Mouse (Mus musculus) small intestine, adult 2 months (tissue): ENCODE results near the gene Dedd2.

ENCODE experiments used
- CTCF ChIP-seq: fragments of 200-500 bp; IDR thresholded peaks from 2 replicates; pipeline ENCODE4 v1.5.1; 2012; ENCODE audit warnings: low read depth, mild to moderate bottlenecking, control low read depth, inconsistent platforms, low read length, moderate library complexity, mixed read lengths; ENCODE audit not compliant: insufficient replicate concordance, insufficient read length; ENCODE audit errors: extremely low read depth
- POLR2A ChIP-seq: fragments of 200-500 bp; IDR thresholded peaks from 2 replicates; pipeline ENCODE4 v1.6.1; 2012; ENCODE audit warnings: low read depth, mild to moderate bottlenecking, control low read depth, inconsistent platforms, low read length, moderate library complexity

DNA sequence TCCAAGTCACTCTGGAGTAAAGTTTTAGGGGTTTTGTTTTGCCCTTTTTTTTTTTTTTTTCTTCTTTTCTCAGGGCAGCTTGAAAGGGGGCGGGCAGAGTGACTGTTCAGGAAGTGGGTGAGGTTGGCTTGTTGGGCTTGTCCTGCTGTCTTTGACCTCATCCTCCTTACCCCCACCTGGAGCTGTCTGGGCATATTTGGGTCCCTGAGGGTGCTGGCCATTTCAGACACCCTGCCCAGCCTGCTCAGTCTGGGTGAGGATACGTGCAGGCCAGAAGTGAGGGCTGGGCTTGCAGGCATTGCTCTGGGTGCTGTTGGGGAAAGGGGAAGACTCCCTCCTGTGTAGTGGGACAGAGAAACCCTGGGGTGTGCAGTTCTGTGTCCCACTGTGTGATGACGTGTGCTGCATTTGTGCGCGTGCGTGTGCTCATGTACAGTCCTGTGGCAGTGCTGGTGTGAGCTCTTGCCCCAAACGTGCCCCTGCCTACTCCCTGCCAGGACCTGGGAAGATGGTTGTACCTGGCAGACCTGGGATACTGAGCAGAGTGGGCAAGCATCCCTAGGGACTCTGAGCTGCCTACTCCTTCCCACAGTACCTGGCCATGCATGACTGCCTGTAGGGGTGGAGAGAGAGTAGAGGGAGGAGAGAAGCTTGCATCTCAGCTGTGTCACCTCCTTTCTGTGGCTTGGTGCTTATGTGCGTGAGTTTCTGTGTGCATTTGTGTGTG, 49.3 kb upstream of the Dedd2 start:
- TF ChIP-seq CTCF: no peak
- TF ChIP-seq POLR2A: no peak
